Mouse (Mus musculus) bone marrow macrophage, adult 2 months (primary cell): Measurements from ENCODE around the gene Olfr785. TPM values are rescaled to one million over a fixed set of nuclear protein-coding genes. Genes with fewer than 3 reads are reported as not detected.
"Not testable (repeated sequence)": the region's sequence is repeated elsewhere in the genome, so short reads cannot be mapped to it uniquely, and the experiment has no call there.

ENCODE experiments used
- H3K27ac ChIP-seq: 2 replicates; pipeline ENCODE4 v1.5.1; 2012; ENCODE audit warnings: low read depth, low read length; ENCODE audit not compliant: insufficient read depth
- H3K4me1 ChIP-seq: 2 replicates; pipeline ENCODE4 v1.6.1; 2012; ENCODE audit warnings: low read length; ENCODE audit not compliant: control insufficient read depth, insufficient read depth
- H3K4me3 ChIP-seq: 2 replicates; pipeline ENCODE4 v1.5.1; 2012; ENCODE audit warnings: mild to moderate bottlenecking, low read length, moderate library complexity; ENCODE audit not compliant: insufficient read depth
- CTCF ChIP-seq: IDR thresholded peaks from 2 replicates; pipeline ENCODE4 v1.5.1; 2012; ENCODE audit warnings: low read depth, mild to moderate bottlenecking, low read length, moderate library complexity
- POLR2A ChIP-seq: IDR thresholded peaks from 2 replicates; pipeline ENCODE4 v1.6.1; 2012; ENCODE audit warnings: mild to moderate bottlenecking, low read depth, low read length, borderline replicate concordance
- polyA plus RNA-seq: library from polyadenylated mRNA; stranded (reverse); fragments of >200 nt; gene quantifications from 2 replicates; pipeline ENCODE4 v1.2.4, GENCODE M21; 2012; ENCODE audit not compliant: missing spikeins, insufficient read depth, insufficient read length

Gene Olfr785
- not detected in 2 replicates for polyA plus RNA-seq

- Histone ChIP-seq H3K4me3 (no peak within 1 kb of the TSS), H3K27ac (no peak within 1 kb of the TSS), H3K4me1 (no peaks in the 10 kb centered on the region)
- TF ChIP-seq CTCF (no peak), POLR2A (no peak)
These were observed at the start of gene Olfr785 for GRCm38 (mm10) chr10:129405126-129405525. Olfr785 (plus strand) TSS chr10:129405426.

DNA sequence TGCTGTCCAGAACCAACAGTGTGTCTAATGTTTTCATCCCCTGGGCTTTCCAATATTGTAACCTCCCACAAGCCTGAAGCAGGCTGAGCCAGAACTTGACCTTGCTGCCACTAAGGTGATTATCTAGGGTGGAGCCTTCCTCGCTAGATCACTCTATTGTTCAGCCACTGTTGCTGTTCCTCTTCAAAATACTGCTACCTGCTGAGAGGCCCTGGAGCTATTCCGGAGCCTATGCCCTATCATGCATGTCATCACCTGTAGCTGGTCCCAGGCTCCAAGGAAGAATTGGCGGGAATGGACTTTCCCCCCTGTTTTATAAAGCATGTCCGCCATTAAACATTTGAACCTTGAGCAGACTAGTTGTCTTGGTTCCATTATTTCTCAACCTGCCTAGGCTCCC, 48.7 kb upstream of the Olfr785 start:
- H3K4me1 ChIP-seq, H3K4me3 ChIP-seq, H3K27ac ChIP-seq: not testable (repeated sequence)

DNA sequence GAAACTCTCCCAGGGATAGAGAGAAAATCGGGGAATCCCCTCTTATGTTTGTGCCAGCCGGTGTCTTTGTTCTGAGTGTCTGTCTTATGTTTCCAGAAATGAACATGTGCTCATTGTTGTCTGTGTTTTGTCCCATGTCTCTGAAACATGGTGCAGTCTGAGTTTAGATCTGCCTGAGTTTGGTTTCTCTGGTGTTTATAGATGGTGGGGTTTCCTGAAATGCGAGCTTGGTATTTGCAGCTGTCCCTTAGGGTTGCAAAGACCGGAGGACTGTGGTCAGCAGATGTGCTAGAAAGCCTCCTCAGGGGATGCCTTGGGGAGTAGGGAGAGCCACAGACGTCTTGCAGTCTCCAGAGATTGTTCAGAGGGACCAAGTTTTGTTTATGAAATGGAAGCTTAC, 47.9 kb upstream of the Olfr785 start:
- Histone ChIP-seq H3K4me1 (no peaks in the 10 kb centered on the region), H3K4me3 (no peak overlapping the region), H3K27ac (no peak overlapping the region)
- TF ChIP-seq CTCF: no peak
- no peak for TF ChIP-seq POLR2A

DNA sequence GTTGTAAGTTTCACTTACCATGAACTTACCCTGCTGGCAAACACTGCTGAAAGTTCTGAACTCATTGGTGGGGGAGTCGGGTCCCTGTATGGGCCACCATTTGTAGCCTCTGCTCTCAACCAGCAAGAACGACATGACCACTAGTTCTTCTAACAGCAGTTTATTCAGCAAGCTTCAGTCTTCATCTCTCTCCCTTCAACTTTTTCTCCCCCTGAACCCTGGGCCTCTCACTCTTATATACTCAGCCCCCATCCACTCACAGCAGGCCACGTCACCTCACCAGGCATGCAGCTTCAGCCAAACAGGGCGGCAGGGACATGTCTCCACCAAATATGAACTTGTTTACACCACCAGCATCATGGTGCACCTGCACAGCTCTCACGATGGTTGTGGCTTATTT, 31.2 kb upstream of the Olfr785 start:
- H3K4me1 ChIP-seq, H3K27ac ChIP-seq, H3K4me3 ChIP-seq: not testable (repeated sequence)

DNA sequence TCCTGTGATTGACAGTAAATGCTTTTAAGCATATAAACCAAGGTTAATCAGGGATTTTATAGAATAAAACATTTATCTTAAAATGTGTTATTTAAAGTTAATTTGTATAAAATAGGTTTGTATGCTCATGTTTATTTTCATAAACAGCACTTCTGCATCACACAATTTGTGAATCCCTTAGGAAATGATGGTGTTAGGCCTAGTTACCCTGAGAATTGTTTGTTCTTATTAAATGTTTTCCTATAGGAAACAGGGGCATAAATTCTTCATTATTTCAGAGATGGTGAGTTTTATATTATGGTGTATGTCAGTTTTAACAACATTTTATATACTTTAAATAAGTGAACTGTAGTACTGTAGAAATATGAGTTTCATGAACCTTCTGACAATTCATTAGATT, 21.4 kb upstream of the Olfr785 start, which contains the start of gene Olfr784:
Gene Olfr784 (plus strand): TSS at position 301 of the 400 bp plus-strand sequence.
- Histone ChIP-seq H3K4me3 (no peak within 1 kb of the TSS), H3K27ac (no peak within 1 kb of the TSS), H3K4me1 (no peaks in the 10 kb centered on the region)
- TF ChIP-seq POLR2A (no peak), CTCF (no peak)

- Histone ChIP-seq H3K4me3 (no peak overlapping the region), H3K27ac (no peak overlapping the region), H3K4me1 (no peaks in the 10 kb centered on the region)
- TF ChIP-seq CTCF (no peak), POLR2A (no peak)
These were observed 4.3 kb upstream of the Olfr785 start for GRCm38 (mm10) chr10:129400892-129401291.

GRCm38 (mm10) chr10:129427006-129427405, 21.8 kb downstream of the Olfr785 start, which contains the start of gene Olfr786:
Olfr786 (plus strand) TSS chr10:129427306.
- no peak within 1 kb of the TSS for H3K4me3 ChIP-seq
- no peak for TF ChIP-seq CTCF
- no peak for TF ChIP-seq POLR2A
- H3K4me1 ChIP-seq: no peaks in the 10 kb centered on the region
- H3K27ac ChIP-seq: no peak within 1 kb of the TSS

Other genes starting within 250 kb of the Olfr785 start
- not detected in 2 replicates for gene Olfr771, start 240.7 kb upstream of the Olfr785 start, polyA plus RNA-seq
- not detected in 2 replicates for gene Olfr772, start 227.5 kb upstream of the Olfr785 start, polyA plus RNA-seq
- gene Olfr773, start 218.0 kb upstream of the Olfr785 start, polyA plus RNA-seq: not detected in 2 replicates
- gene Olfr774, start 169.2 kb upstream of the Olfr785 start, polyA plus RNA-seq: not detected in 2 replicates
- not detected in 2 replicates for gene Olfr775, start 157.0 kb upstream of the Olfr785 start, polyA plus RNA-seq
- gene Olfr776, start 146.3 kb upstream of the Olfr785 start, polyA plus RNA-seq: not detected in 2 replicates
- 0.15 TPM in 1 of 2 replicates, not detected in the other for gene Olfr777, start 133.9 kb upstream of the Olfr785 start, polyA plus RNA-seq
- gene Olfr780, start 87.3 kb upstream of the Olfr785 start, polyA plus RNA-seq: not detected in 2 replicates
- not detected in 2 replicates for gene Olfr781, start 76.6 kb upstream of the Olfr785 start, polyA plus RNA-seq
- gene Olfr782, start 56.6 kb upstream of the Olfr785 start, polyA plus RNA-seq: not detected in 2 replicates
- not detected in 2 replicates for gene Olfr784, start 21.3 kb upstream of the Olfr785 start, polyA plus RNA-seq
- not detected in 2 replicates for gene Olfr786, start 21.9 kb downstream of the Olfr785 start, polyA plus RNA-seq
- gene Olfr787, start 56.4 kb downstream of the Olfr785 start, polyA plus RNA-seq: not detected in 2 replicates
- not detected in 2 replicates for gene Olfr788, start 65.6 kb downstream of the Olfr785 start, polyA plus RNA-seq
- gene Olfr789, start 79.3 kb downstream of the Olfr785 start, polyA plus RNA-seq: not detected in 2 replicates
- not detected in 2 replicates for gene Olfr790, start 93.1 kb downstream of the Olfr785 start, polyA plus RNA-seq
- not detected in 2 replicates for gene Olfr791, start 116.4 kb downstream of the Olfr785 start, polyA plus RNA-seq
- gene Olfr792, start 133.7 kb downstream of the Olfr785 start, polyA plus RNA-seq: not detected in 2 replicates
- not detected in 2 replicates for gene Olfr794, start 162.2 kb downstream of the Olfr785 start, polyA plus RNA-seq
- gene Olfr796, start 207.1 kb downstream of the Olfr785 start, polyA plus RNA-seq: 0.23 TPM in 1 of 2 replicates, not detected in the other
- not detected in 2 replicates for gene Olfr798, start 222.5 kb downstream of the Olfr785 start, polyA plus RNA-seq
- not detected in 2 replicates for gene Olfr799, start 232.1 kb downstream of the Olfr785 start, polyA plus RNA-seq